Mouse (Mus musculus) embryonic facial prominence, embryonic 10.5 days (tissue): ENCODE measurements around the gene Atg101. TPM values are rescaled to one million over a fixed set of nuclear protein-coding genes. Genes with fewer than 3 reads are reported as not detected.

ENCODE experiments used
- DNase-seq: peaks from one replicate; pipeline ENCODE4 v3.0.0-alpha.2; 2017; ENCODE audit warnings: low spot score
- H3K27ac ChIP-seq: fragments of 300-500 bp; sonication (generic); replicated peaks from 2 replicates; pipeline ENCODE4 v1.5.1; 2016; ENCODE audit warnings: mild to moderate bottlenecking
- H3K27me3 ChIP-seq: fragments of 300-500 bp; sonication (generic); replicated peaks from 2 replicates; pipeline ENCODE4 v1.6.1; 2016; ENCODE audit warnings: low read depth, mild to moderate bottlenecking; ENCODE audit not compliant: poor library complexity, severe bottlenecking
- H3K36me3 ChIP-seq: fragments of 300-500 bp; sonication (generic); replicated peaks from 2 replicates; pipeline ENCODE4 v1.6.1; 2016; ENCODE audit warnings: mild to moderate bottlenecking, moderate library complexity
- H3K4me1 ChIP-seq: fragments of 300-500 bp; sonication (generic); 2 replicates; pipeline ENCODE4 v1.6.1; 2016
- H3K4me3 ChIP-seq: fragments of 300-500 bp; sonication (generic); 2 replicates; pipeline ENCODE4 v1.5.1; 2016; ENCODE audit warnings: mild to moderate bottlenecking, moderate library complexity
- H3K9me3 ChIP-seq: fragments of 300-500 bp; sonication (generic); 2 replicates; pipeline ENCODE4 v1.6.1; 2016; ENCODE audit warnings: mild to moderate bottlenecking
- WGBS: fragments of 180-500 bp; shearing (Covaris S2); methylation state at CpG from one replicate; pipeline ENCODE4 v1.1.7; 2016; 5-methylcytosine and 5-hydroxymethylcytosine counted together
- polyA plus RNA-seq: library from polyadenylated mRNA; unstranded; fragments of >200 nt; fragmentation: Nextera tagmentation; extraction: Ambion mirVana; gene quantifications from 2 replicates; pipeline ENCODE4 v1.2.1, GENCODE M21; 2016

Atg101 gene
- polyA plus RNA-seq, 1 experiment from 2014 or later, result 91.5 TPM

GRCm38 (mm10) chr15:101258420-101258819, 25.7 kb upstream of the Atg101 start:
- Histone ChIP-seq H3K4me3 (no peak overlapping the region), H3K36me3 (0 out of 2 replicates have a peak, but pooled peaks cover 7% of the 10 kb centered on the region), H3K9me3 (no peaks in the 10 kb centered on the region), H3K27ac (no peak overlapping the region), H3K4me1 (peaks cover 72% of the 10 kb centered on the region), H3K27me3 (no peaks in the 10 kb centered on the region)
- WGBS, result 92% methylated on average over 11 of the region's 11 CpGs
- DNase-seq, result no peak

DNA sequence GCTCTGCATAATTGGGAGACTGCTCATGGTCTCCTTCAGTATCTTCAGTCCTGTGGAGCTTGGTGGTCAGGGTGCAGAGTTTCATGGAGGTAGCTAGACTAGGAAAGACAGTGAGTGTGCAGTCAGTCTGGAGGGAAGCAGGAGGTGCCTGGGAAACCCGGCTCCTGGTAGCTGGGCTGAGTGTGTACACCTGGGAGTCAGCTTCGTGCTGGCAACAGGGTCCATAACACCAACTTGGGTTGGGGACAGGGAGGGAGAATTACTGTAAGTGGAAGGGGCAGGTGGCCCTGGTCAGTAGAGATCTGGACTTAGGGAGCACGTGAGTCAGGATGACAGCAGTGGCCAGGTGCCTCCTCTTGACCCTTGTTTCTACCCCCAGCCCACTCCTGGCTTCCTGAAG, 24.1 kb upstream of the Atg101 start:
- Histone ChIP-seq H3K9me3 (no peaks in the 10 kb centered on the region), H3K4me3 (no peak overlapping the region), H3K4me1 (peaks cover 57% of the 10 kb centered on the region), H3K36me3 (0 out of 2 replicates have a peak, but pooled peaks cover 7% of the 10 kb centered on the region), H3K27ac (no peak overlapping the region), H3K27me3 (peaks cover 12% of the 10 kb centered on the region)
- DNase-seq, result no peak
- 87% methylated on average over 3 of the region's 3 CpGs for WGBS

- Histone ChIP-seq H3K36me3 (0 out of 2 replicates have a peak, but pooled peaks cover 7% of the 10 kb centered on the region), H3K27me3 (peaks cover 16% of the 10 kb centered on the region), H3K4me1 (peaks cover 56% of the 10 kb centered on the region), H3K9me3 (no peaks in the 10 kb centered on the region), H3K27ac (peak overlapping the region; percentile 48; the same call in 1 of the 2 replicates), H3K4me3 (no peak overlapping the region)
- no peak for DNase-seq
- WGBS, result 44% methylated on average over 10 of the region's 10 CpGs
These were observed 23.7 kb upstream of the Atg101 start for GRCm38 (mm10) chr15:101260387-101260786.

GRCm38 (mm10) chr15:101260874-101261622, 23.0 kb upstream of the Atg101 start:
- Histone ChIP-seq H3K27me3 (peaks cover 23% of the 10 kb centered on the region), H3K27ac (peak overlapping the region; percentile 72), H3K9me3 (no peaks in the 10 kb centered on the region), H3K4me1 (peaks cover 55% of the 10 kb centered on the region), H3K36me3 (0 out of 2 replicates have a peak, but pooled peaks cover 7% of the 10 kb centered on the region), H3K4me3 (no peak overlapping the region)
- WGBS, result 61% methylated on average over 13 of the region's 13 CpGs
- DNase-seq, result no peak

DNA sequence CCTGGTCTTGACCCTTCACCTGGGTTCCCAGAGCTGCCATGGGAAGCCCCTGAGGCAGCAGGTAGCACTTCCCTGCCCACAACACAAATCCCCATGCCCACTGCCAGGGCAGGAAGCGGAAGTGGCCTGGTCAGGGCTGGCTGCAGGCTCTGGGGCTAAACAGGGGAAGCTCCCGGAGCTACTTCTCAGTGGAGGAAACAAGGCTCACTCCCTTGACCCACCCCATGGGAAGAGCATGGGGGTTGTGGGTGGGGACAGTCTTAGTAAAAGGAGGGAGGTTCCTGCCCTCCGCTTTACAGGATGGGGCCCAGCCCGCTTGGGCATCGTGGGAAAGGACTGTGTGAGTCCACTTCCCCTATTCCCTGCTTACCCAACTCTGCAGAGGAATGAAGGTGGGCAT, 21.6 kb upstream of the Atg101 start:
- Histone ChIP-seq H3K27me3 (peaks cover 38% of the 10 kb centered on the region), H3K4me1 (peaks cover 58% of the 10 kb centered on the region), H3K9me3 (no peaks in the 10 kb centered on the region), H3K4me3 (no peak overlapping the region), H3K27ac (peak overlapping the region; percentile 30; the same call in 1 of the 2 replicates), H3K36me3 (0 out of 2 replicates have a peak, but pooled peaks cover 7% of the 10 kb centered on the region)
- no peak for DNase-seq
- 55% methylated on average over 5 of the region's 5 CpGs for WGBS

DNA sequence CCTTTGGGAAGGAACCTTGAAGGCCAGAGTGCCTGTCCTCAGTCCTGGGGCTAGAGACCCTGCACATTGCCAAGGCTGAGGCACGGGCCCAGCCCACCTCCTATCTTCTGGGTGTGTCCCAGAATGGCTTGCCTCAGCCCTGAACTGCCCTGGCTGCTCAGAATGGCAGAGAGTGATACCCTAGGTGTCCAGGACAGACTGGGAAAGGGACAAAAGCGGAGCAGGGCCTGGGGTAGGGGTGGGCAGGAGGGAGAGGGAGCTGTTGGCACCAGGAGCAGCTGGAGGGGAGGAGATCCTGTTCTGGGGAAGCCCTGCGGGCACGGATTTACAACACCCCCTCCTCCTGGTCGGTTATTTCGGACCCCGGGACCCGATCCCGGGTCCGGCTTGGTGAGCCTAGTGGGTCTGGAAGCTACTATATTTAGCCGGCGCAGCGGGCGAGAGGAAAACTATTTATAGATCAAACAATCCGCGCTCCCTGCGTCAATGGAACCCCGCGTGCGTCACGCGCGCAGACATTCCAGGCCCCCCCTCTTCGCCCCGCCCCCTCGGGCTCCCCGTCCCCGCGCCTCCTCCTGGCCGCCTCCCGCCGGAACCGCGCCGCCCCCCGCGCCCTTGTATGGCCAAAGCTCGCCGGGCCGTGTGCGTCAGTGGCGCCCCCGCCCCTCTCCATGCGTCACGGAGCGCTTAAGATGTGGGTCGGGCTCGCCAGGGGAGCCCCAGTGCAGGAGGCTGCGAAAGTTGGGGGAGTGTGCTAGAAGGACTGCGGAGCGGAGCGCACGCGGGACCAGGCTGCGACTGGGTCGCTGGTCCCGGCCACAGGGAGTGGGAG, 17.7 kb upstream of the Atg101 start:
- peaks cover 50% of the 10 kb centered on the region for H3K27me3 ChIP-seq

DNA sequence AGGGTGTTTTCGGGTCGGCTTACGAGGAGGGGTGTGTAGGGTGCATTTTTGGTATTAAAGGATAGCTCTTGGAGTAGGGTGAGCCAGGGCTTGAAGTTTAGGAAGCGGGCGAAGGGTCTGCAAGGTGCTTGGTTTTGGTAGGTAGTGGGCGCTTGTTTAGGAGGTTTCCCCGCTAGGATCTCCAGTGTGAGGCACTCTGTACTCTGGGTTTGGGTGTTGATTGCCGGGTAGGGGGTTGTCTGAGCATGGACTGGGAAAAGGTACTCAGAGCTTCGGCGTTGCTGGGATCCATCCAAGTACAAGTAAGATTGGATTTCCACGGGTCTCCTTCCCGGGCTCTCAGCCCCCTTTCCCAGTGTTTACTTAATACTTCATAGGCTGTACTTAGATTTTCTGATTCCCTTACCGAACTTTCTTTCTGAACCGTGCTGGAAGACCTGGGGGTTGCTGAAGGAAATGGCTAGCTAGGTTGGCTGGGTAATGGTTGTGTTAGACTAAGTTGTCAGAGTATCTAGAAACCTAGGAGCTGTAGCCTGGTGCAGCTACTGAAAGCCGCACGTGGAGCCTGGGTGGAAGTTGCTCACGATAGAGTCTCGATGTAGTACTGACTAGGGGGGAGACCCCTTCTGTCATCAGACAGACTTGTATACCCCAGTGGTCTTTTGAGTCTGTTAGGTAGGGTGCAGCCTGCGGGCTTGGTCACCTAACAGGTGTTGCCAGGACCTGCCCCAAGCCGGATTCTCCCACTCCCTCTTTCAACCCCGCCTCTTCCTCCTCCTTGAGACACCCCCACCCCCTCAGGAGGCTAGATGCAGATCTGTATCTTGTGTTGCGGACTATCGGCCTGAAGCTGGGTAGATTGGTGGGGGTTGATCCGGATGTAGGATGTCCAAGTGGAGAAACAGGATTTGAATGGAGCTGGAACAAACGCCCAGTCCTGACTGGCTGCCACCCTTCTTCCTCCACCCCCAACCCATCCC, 16.7 kb upstream of the Atg101 start:
- WGBS, result 5% methylated on average over 25 of the region's 25 CpGs
- Histone ChIP-seq H3K27ac (peak overlapping the region; percentile 81), H3K9me3 (no peaks in the 10 kb centered on the region), H3K36me3 (peaks cover 24% of the 10 kb centered on the region), H3K4me1 (peaks cover 47% of the 10 kb centered on the region), H3K4me3 (peak overlapping the region; percentile 67), H3K27me3 (peaks cover 50% of the 10 kb centered on the region)
- DNase-seq, result peak; percentile 18

More for the DNA sequence above, 17.7 kb upstream of the Atg101 start:
- peak overlapping the region; percentile 81 for H3K27ac ChIP-seq
- H3K36me3 ChIP-seq, result peaks cover 15% of the 10 kb centered on the region
- peak; percentile 92 for DNase-seq
- peak overlapping the region; percentile 67 for H3K4me3 ChIP-seq
- H3K4me1 ChIP-seq, result peaks cover 56% of the 10 kb centered on the region
- WGBS, result 1% methylated on average over 57 of the region's 57 CpGs
- no peaks in the 10 kb centered on the region for H3K9me3 ChIP-seq

GRCm38 (mm10) chr15:101270101-101270820, 13.8 kb upstream of the Atg101 start:
- WGBS, result 93% methylated on average over 29 of the region's 29 CpGs
- no peak overlapping the region for H3K27ac ChIP-seq
- H3K9me3 ChIP-seq, result no peaks in the 10 kb centered on the region
- no peak overlapping the region for H3K4me3 ChIP-seq
- H3K27me3 ChIP-seq, result peaks cover 35% of the 10 kb centered on the region
- peaks cover 40% of the 10 kb centered on the region for H3K4me1 ChIP-seq
- H3K36me3 ChIP-seq, result peaks cover 49% of the 10 kb centered on the region
- DNase-seq, result no peak

DNA sequence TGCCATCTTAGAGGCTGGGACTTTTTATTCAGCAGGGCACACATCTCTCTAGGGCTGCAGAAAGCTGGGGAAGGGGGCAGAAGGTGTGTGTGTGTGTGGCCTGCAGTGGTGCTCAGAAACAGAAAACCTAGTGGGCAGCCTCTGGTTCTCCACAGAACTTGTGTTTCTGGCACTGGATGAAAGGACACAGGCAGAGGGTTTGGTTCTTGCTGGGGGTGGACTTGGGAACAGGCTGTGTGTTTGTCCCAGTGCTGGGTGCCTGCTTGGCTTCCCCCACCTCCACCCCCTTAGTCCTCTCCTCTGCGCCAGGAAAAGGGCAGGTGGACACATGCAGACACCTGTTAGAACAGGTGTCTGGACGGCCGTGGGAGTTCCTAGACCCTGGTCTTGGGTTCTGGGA, 13.0 kb upstream of the Atg101 start:
- no peak overlapping the region for H3K27ac ChIP-seq
- H3K4me1 ChIP-seq, result peaks cover 33% of the 10 kb centered on the region
- peaks cover 49% of the 10 kb centered on the region for H3K36me3 ChIP-seq
- no peak overlapping the region for H3K4me3 ChIP-seq
- no peaks in the 10 kb centered on the region for H3K9me3 ChIP-seq
- peaks cover 27% of the 10 kb centered on the region for H3K27me3 ChIP-seq
- WGBS, result 77% methylated on average over 3 of the region's 3 CpGs
- DNase-seq, result no peak

DNA sequence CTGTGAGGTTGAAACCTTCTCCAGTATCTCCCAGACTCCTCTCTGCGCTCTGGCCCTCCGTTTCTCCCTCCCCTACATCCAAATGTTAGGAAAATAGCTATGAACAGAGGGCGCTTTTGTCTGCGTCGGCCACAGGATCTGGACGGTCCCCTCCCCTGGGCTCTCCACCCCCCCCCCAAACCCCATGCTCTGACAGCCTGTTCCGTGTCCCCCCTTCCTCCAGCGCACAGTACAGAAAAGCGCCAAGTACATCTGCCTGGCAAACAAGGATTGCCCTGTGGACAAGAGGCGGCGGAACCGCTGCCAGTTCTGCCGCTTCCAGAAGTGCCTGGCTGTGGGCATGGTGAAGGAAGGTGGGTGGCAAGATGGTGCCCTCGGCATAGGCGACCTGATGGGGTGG, 12.6 kb upstream of the Atg101 start:
- WGBS, result 78% methylated on average over 15 of the region's 15 CpGs
- no peak overlapping the region for H3K27ac ChIP-seq
- H3K27me3 ChIP-seq, result peaks cover 23% of the 10 kb centered on the region
- no peak for DNase-seq
- H3K4me1 ChIP-seq, result peaks cover 30% of the 10 kb centered on the region
- H3K4me3 ChIP-seq, result no peak overlapping the region
- peaks cover 49% of the 10 kb centered on the region for H3K36me3 ChIP-seq
- no peaks in the 10 kb centered on the region for H3K9me3 ChIP-seq

DNA sequence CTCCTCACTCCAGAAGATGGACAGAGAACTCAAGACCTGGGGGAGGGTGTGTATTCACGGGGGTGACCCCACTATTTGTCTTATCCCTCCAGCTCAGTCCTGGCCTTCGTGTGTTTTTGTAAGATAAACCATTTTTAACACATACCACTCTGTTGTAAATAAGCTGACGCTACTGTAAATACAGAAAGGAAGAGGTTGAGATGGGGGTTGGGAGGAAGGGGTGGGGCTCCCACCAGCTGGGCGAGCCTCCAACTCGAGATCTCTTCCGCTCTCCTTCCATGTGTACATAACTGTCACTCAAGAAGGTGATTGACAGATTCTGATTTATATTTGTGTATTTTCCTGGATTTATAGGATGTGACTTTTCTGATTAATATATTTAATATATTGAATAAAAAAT, 9.7 kb upstream of the Atg101 start:
- WGBS, result 78% methylated on average over 6 of the region's 6 CpGs
- Histone ChIP-seq H3K27ac (no peak overlapping the region), H3K36me3 (peaks cover 49% of the 10 kb centered on the region), H3K4me1 (peaks cover 31% of the 10 kb centered on the region), H3K27me3 (no peaks in the 10 kb centered on the region), H3K9me3 (no peaks in the 10 kb centered on the region), H3K4me3 (no peak overlapping the region)
- DNase-seq, result no peak
